Mouse (Mus musculus) intestine, postnatal 0 days (tissue): ENCODE measurements at regions not wholly inside any gene's neighbourhood (a gene's known extent, or its start where the extent isn't known, plus 50 kb on each side); places are given as distances from the start of the nearest gene placed in this dataset.
A peak's percentile ranks its signal among the peaks of the same experiment; 100 is the strongest.

ENCODE experiments used
- ATAC-seq: fragments of 200-750 bp; cut with Nextera tagmentation; 2 replicates; pipeline ENCODE4 v1.8.0; 2017; ENCODE audit warnings: mild to moderate bottlenecking, moderate TSS enrichment, moderate library complexity
- H3K27ac ChIP-seq: fragments of 300-500 bp; sonication (generic); 2 replicates; pipeline ENCODE4 v1.5.1; 2014; ENCODE audit warnings: mild to moderate bottlenecking, low read depth, low read length, moderate library complexity
- H3K27me3 ChIP-seq: fragments of 300-500 bp; sonication (generic); replicated peaks from 2 replicates; pipeline ENCODE4 v1.6.1; 2014; ENCODE audit warnings: low read length, mixed read lengths; ENCODE audit not compliant: control insufficient read depth, insufficient read depth
- H3K36me3 ChIP-seq: fragments of 300-500 bp; sonication (generic); 2 replicates; pipeline ENCODE4 v1.6.1; 2014; ENCODE audit warnings: mild to moderate bottlenecking, moderate library complexity; ENCODE audit not compliant: control insufficient read depth, insufficient read depth
- H3K4me1 ChIP-seq: fragments of 300-500 bp; sonication (generic); replicated peaks from 2 replicates; pipeline ENCODE4 v1.6.1; 2014; ENCODE audit warnings: antibody characterized with exemption, low read length, mixed read lengths; ENCODE audit not compliant: control insufficient read depth, insufficient read depth
- H3K4me2 ChIP-seq: fragments of 300-500 bp; sonication (generic); replicated peaks from 2 replicates; pipeline ENCODE4 v1.6.1; 2014; ENCODE audit warnings: low read depth, mild to moderate bottlenecking, moderate library complexity
- H3K4me3 ChIP-seq: fragments of 300-500 bp; sonication (generic); 2 replicates; pipeline ENCODE4 v1.5.1; 2014; ENCODE audit warnings: low read depth, low read length
- H3K9ac ChIP-seq: fragments of 300-500 bp; sonication (generic); 2 replicates; pipeline ENCODE4 v1.6.1; 2014; ENCODE audit warnings: mild to moderate bottlenecking, low read depth, low read length
- H3K9me3 ChIP-seq: fragments of 300-500 bp; sonication (generic); 2 replicates; pipeline ENCODE4 v1.6.1; 2016; ENCODE audit warnings: mixed run types; ENCODE audit not compliant: control insufficient read depth
- CTCF ChIP-seq: sonication (generic); IDR thresholded peaks from 2 replicates; pipeline ENCODE4 v1.5.1; 2016; ENCODE audit warnings: low read depth, mild to moderate bottlenecking, control low read depth, antibody characterized with exemption, moderate library complexity
- WGBS: fragments of 180-500 bp; shearing (Covaris S2); extraction: QIAGEN DNeasy Blood & Tissue Kit; methylation state at CpG from one replicate; pipeline ENCODE4 v1.1.7; 2014; 5-methylcytosine and 5-hydroxymethylcytosine counted together

GRCm38 (mm10) chr6:81765831-81766230 is 157.6 kb upstream of the Gcfc2 start:
- Histone ChIP-seq H3K9ac (no peak overlapping the region), H3K4me2 (no peak overlapping the region), H3K9me3 (no peaks in the 10 kb centered on the region), H3K36me3 (no peaks in the 10 kb centered on the region), H3K27ac (no peak overlapping the region), H3K4me1 (no peaks in the 10 kb centered on the region), H3K27me3 (no peaks in the 10 kb centered on the region), H3K4me3 (no peak overlapping the region)
- no peak for TF ChIP-seq CTCF
- ATAC-seq = no peak
- WGBS = 87% methylated on average over 7 of the region's 7 CpGs

GRCm38 (mm10) chr6:81766800-81767199 is 156.7 kb upstream of the Gcfc2 start:
- Histone ChIP-seq H3K27ac (no peak overlapping the region), H3K9ac (no peak overlapping the region), H3K4me2 (no peak overlapping the region), H3K27me3 (no peaks in the 10 kb centered on the region), H3K9me3 (no peaks in the 10 kb centered on the region), H3K4me3 (no peak overlapping the region), H3K36me3 (no peaks in the 10 kb centered on the region), H3K4me1 (no peaks in the 10 kb centered on the region)
- no peak for TF ChIP-seq CTCF
- ATAC-seq = no peak
- 84% methylated on average over 4 of the region's 4 CpGs for WGBS

- Histone ChIP-seq H3K27ac (no peak overlapping the region), H3K9me3 (no peaks in the 10 kb centered on the region), H3K4me2 (no peak overlapping the region), H3K4me3 (no peak overlapping the region), H3K9ac (no peak overlapping the region), H3K4me1 (no peaks in the 10 kb centered on the region), H3K36me3 (no peaks in the 10 kb centered on the region), H3K27me3 (no peaks in the 10 kb centered on the region)
- peak; percentile 68 for TF ChIP-seq CTCF
- 53% methylated on average over 5 of the region's 5 CpGs for WGBS
- no peak for ATAC-seq
These were observed 154.6 kb upstream of the Gcfc2 start for GRCm38 (mm10) chr6:81768669-81769537.

DNA sequence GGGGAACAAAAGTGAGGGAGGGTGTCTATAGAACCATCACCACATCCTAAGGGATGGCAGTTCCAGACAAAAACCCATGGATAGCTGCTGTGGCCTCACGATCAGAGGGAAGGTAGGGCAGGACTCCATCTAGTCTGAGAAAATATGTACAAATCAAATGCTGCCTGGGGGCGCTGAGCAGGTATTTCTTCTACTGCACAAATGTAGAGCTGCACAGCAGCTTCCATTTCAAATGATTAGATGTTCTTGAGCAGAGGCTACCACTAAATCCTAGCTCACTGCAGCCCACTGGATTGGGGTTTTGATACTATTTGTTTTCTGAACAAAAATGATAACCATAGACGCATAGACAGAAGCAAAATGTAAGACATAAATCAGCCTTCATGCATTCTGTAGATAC is 153.2 kb upstream of the Gcfc2 start:
- H3K27ac ChIP-seq = no peak overlapping the region
- no peak overlapping the region for H3K4me2 ChIP-seq
- H3K36me3 ChIP-seq = no peaks in the 10 kb centered on the region
- H3K9me3 ChIP-seq = no peaks in the 10 kb centered on the region
- no peak for TF ChIP-seq CTCF
- H3K4me3 ChIP-seq = no peak overlapping the region
- H3K4me1 ChIP-seq = no peaks in the 10 kb centered on the region
- no peak overlapping the region for H3K9ac ChIP-seq
- ATAC-seq = no peak
- WGBS = 73% methylated on average over 3 of the region's 3 CpGs
- H3K27me3 ChIP-seq = no peaks in the 10 kb centered on the region

GRCm38 (mm10) chr6:81771862-81772261 is 151.6 kb upstream of the Gcfc2 start:
- Histone ChIP-seq H3K4me2 (no peak overlapping the region), H3K9me3 (no peaks in the 10 kb centered on the region), H3K4me3 (no peak overlapping the region), H3K9ac (no peak overlapping the region), H3K4me1 (no peaks in the 10 kb centered on the region), H3K27ac (no peak overlapping the region), H3K27me3 (no peaks in the 10 kb centered on the region), H3K36me3 (no peaks in the 10 kb centered on the region)
- TF ChIP-seq CTCF = no peak
- ATAC-seq = no peak

- no peak for TF ChIP-seq CTCF
- H3K4me3 ChIP-seq = no peak overlapping the region
- no peaks in the 10 kb centered on the region for H3K4me1 ChIP-seq
- 91% methylated on average over 5 of the region's 5 CpGs for WGBS
- no peak overlapping the region for H3K4me2 ChIP-seq
- no peak for ATAC-seq
- no peak overlapping the region for H3K9ac ChIP-seq
- no peak overlapping the region for H3K27ac ChIP-seq
- no peaks in the 10 kb centered on the region for H3K27me3 ChIP-seq
- no peaks in the 10 kb centered on the region for H3K36me3 ChIP-seq
- no peaks in the 10 kb centered on the region for H3K9me3 ChIP-seq
These were observed 141.3 kb upstream of the Gcfc2 start for GRCm38 (mm10) chr6:81782131-81782530.
